Mouse (Mus musculus): ENCODE measurements at regions not wholly inside any gene's neighbourhood (a gene's known extent, or its start where the extent isn't known, plus 50 kb on each side); places are given as distances from the start of the nearest gene placed in this dataset.

DNA sequence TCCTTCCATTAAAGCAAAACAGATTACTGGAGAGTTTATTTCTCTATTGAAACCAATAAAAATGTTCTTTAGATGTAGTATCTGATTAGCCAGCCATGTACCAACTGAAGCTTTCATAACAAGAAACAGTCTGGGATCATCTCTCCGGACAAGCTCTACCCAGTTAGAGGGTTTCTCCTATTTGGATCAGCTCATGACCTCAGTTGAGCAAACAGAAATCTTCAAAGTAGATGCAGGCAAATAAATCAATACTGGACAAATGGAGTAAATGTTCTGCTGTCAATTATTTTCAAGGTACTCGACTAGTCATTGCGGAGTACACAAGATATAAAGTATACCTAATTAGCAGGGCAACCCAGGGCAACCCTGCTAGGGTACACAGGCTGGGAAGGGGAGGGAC, 67.4 kb downstream of the Avpr1a start:
- in situ Hi-C loops (cut with MboI, MseI) = no loop called here

DNA sequence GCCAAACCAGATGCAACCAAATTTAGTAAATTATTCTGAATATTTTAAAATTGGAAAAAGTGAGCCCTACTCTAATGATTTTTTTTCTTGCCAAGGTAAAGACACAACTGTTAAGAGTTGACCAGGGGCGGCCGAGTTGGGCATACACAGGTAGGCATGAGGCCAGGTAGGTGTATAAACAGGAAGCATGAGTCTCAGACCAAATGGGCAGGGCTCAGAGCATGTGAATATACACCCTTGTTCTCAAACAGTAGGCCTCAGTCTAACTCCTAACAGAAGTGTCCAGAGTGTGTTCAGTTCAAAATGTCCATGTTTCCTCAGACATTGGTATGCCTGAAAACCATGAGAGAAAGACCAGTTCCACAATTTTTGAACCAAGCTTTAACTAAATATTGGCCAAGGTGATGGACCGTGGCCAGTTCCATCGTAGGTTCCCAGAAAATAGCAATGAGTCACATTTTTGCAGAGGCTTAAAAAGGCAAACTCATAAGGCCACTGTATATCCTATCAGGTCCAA, 71.0 kb downstream of the Avpr1a start:
- in situ Hi-C loops (cut with MboI, MseI) = no loop called here

DNA sequence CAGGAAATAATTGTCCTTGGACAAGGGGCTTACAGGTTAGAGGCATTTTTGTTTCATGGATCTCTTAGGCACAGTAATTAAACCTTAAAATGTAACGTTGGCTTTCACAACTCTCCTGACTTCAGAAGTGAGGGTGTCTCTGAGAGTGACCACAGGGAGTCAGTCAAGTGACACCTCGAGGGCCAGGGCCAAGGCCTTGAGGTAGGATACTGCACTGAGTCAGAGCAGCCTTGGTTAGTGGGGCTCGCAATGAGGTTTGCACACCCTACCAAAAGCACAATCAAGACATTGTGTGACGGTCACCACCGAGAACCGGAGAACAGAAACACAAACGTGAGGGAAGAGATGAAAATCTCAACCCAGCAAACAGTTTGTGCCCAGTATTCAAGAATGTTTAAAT, 71.7 kb downstream of the Avpr1a start:
- in situ Hi-C loops (cut with MboI, MseI) = no loop called here

DNA sequence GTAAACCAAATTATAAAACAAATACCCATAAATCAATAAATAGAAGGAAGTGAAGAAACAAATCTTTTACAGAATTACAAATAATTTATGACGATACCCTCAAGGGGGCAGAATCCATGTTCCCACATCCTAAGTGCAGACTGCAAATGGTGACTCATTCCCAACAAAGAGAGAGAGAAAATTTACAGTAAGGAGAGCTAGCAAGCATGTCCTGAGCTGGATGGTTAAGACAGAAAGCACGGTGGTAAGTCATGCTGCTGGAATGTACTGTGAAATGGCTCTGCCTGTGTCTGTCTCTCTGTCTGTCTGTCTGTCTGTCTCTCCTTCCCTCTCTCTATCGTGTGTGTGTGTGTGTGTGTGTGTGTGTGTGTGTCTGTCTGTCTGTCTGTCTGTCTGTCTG, 74.3 kb downstream of the Avpr1a start:
- in situ Hi-C loops (cut with MboI, MseI) = no loop called here

DNA sequence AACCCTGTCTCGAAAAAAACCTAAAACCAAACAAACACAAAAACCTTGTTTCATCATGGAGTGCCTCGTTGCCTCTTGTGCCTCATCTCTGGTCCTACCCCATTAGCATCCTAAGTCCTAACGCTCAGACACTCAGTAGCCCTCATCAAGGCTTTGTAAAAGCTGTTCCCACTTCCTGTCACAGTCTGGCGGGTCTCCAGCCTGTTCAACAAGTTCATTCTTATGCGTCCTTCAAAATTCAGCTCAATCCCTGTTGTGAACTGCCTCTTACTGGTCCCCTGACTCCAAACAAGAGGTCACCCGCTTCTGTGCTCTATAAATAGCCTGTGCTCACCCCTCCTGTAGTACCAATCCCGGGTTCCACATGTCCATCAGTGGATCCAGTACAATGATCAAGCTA, 77.1 kb downstream of the Avpr1a start:
- in situ Hi-C loops (cut with MboI, MseI) = loop anchor here (5.0 kb wide), 2 partner anchors 58 to 423 kb away; no protein-coding TSS in a partner anchor

DNA sequence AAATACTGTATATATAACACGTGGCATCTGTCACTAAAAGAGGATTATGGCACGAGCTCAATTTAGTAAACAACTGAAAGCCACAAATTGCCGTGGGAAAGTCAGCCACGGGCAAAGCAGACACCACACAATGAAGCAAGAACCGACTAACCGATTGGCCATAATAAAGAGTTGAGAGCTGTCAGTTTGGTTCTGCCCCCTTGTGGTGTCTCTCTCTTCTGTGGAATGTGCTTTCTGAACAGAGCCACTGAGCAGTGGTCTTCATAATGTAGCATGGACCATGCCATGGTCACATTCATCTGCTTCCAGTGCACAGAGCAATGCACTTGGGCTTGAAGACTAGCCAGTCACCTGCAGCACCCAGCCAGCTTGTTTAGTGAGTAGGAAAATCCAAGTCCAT, 77.5 kb downstream of the Avpr1a start:
- in situ Hi-C loops (cut with MboI, MseI) = loop anchor here (5.0 kb wide), 2 partner anchors 59 to 424 kb away; no protein-coding TSS in a partner anchor

DNA sequence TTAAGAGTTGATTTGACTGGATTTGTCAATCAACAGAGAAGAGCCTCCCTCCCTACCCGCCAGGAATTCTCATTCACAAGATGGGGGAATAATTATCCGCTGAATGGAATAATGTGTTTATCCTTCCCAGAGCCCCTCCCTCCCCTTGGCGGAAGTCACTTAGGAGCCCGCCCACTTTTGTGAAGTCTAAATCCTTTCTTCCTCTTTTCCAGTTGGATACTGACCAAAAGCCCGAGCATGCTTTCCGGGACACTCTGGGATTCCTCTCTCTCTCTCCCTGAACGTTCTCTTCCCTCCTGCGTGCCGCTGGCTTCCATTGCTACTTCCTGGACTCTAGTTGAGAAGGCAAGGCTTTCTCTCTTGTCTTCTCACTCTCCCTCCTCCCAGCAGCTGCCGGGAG, 79.9 kb downstream of the Avpr1a start:
- in situ Hi-C loops (cut with MboI, MseI) = loop anchor here (5.0 kb wide), 2 partner anchors 61 to 426 kb away; no protein-coding TSS in a partner anchor

DNA sequence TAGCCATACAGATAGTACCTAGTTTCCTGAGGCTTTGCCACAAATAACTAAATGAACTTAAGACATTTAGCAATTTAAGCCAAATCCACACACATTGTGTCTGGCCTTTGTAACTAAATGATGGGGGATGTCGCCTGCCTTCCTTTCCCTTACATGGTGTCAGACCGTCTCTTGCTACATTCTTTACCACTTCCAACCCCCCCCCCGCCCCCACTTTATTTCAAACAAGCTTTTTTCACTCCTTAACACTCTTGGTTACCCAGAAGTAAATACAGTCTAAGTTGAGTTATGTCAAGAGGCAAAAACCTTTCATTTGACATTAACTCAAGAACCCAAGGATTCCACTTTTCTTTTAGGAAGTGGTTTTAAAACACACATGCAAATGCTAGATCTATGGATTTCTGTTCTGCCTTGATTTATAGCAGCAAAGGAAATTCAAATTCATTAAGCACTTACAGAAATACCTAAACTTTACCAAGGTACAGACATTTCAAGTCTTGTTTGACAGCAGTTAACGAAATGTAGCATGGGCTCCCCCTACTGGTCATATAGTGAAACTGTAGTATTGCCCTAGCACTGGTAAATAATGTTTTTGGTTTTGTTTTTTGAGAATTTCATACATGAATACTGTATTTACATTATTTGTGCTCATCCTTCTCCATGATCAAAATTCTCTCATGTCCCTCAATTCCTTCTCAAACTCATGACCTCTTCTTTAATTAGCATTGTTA, 80.8 kb downstream of the Avpr1a start:
- in situ Hi-C loops (cut with MboI, MseI) = loop anchor here (5.0 kb wide), 2 partner anchors 62 to 427 kb away; no protein-coding TSS in a partner anchor

DNA sequence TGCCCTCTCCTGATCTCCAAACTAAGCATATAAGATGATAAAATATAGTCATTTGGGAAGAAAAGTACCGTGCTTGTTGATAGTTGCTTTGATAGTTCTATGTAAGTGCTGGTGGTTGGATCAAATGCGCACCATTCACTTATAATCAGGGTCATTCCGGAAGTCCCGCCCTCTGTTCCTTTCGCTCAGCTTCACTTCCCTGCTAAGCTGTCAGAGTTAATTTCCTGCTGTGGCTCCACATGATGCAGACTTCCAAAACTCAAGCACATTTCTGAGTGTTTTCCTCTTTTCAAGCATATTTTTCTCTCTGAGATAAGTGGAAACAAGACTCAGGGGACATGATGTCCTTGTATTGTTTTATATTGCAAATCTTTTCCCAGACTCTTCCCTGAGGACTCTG, 86.4 kb downstream of the Avpr1a start:
- in situ Hi-C loops (cut with MboI, MseI) = no loop called here

DNA sequence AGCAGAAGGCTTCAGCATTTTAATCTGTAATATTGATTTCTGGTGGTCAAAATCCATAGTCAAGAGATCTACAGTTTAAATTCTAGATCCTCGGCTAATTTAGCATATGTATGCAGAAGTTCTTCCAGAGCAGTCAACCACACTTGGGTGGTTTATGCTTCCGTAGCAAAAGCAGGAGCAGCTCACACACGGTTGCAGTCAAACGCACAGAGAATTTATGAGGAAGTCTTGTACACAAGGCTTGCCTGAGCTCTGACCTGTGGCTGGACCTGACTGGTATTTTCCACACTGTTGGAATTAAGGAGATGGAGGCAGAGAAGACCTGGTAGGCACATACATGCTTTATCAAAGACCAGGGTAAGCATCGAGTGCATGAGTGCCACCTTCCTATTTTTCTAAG, 86.8 kb downstream of the Avpr1a start:
- in situ Hi-C loops (cut with MboI, MseI) = no loop called here

DNA sequence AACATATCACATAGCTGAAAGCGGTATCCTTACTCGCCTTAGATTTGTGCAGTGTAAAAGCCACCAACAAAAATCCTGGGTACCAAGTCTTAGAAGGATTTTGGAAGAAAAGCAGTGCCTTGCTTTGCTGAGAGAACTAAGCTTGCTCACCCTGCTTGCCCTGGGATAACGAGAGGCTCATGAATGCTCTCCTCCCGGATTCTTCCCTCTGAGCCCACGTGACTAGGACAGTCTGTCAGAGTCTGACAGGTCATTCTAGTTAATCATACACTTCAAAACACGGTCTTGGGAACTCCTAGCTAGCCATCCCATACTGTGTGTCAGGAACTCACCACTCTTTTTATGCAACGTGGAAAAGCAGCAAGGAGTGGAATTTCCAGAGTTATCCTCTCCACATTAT, 91.4 kb downstream of the Avpr1a start:
- in situ Hi-C loops (cut with MboI, MseI) = no loop called here

DNA sequence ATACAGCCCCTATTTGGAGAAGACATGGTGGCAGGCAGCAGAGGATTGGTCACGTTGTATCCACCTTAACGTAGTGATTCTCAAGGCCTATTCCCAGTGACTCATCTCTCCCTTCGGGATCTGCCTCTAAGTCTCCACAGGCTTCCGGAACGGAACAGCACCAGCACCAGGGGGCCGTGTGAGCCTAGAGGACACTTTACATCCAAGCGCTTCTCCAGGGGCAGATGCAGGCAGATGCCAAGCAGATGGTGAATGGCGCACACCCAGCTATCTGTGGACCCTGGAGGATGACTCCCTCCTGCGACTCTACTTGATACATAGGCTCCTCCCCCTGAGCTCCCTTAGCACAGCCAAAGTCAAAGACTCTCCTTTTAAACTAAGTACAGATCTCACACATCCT, 94.3 kb downstream of the Avpr1a start:
- in situ Hi-C loops (cut with MboI, MseI) = no loop called here

DNA sequence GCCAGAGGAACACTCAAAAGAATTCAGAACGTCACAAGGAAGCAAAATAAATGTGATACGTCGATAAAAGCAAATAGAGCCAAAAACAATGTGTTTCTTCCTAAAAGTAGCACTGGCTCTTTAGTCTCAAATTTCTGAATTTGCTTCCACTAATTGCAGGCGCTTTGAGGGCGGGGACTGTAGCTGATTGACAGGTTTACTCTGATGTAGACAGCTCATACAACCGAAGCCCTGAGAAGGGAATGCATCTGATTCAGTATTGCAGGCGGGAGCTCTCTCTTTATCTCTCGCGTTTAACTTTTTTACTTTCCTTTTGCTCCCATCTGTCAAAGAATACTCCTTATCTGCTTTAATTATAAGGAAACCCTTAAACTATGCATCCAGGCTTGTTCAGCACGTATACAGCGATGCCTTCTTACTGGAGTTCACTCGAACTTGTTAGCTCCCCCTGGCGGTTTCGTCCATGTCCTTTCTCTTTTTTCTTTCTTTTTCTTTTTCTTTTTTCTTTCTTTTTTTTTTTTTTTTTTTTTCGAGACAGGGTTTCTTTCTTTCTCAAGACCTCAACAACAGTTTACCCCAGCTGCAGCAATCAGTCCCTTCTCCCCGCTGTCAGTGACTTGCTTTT, 95.9 kb downstream of the Avpr1a start:
- in situ Hi-C loops (cut with MboI, MseI) = no loop called here

DNA sequence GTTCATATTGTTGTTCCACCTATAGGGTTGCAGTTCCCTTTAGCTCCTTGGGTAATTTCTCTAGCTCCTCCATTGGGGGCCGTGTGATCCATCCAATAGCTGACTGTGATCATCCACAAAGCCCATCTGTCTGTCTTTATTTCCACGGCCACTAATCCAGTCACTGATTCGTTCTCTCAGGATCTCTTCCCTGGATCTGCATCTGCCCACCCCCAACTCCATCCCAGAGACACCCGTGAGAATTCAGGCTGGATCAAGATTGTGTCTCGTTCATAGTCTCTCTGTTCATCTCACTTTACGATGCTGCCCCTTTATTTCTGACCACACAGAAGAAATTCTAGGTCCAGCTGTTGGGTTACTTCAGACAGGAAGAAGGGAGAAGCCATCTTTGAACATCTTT, 96.7 kb downstream of the Avpr1a start:
- in situ Hi-C loops (cut with MboI, MseI) = no loop called here

DNA sequence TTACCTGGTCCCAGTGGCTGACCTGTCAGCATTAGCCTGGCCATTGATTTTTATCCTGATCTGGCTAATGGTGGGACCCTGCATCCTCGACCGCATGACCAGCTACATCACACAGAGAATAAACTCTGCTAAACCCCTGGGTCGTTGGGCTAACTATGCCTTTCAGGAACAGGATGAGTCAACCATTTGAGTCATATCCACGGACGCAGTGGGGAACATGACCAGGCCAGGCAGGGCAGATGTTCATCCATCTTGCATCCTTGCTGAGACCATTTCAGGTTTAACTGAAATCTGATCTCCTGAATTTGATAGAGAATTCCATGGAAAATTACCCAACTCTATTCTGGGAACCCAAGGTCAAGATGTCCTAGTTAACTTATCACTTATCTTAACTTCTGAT, 103.3 kb downstream of the Avpr1a start:
- in situ Hi-C loops (cut with MboI, MseI) = loop anchor here (5.0 to 10.0 kb wide), 4 partner anchors 253 to 456 kb away; no protein-coding TSS in a partner anchor

DNA sequence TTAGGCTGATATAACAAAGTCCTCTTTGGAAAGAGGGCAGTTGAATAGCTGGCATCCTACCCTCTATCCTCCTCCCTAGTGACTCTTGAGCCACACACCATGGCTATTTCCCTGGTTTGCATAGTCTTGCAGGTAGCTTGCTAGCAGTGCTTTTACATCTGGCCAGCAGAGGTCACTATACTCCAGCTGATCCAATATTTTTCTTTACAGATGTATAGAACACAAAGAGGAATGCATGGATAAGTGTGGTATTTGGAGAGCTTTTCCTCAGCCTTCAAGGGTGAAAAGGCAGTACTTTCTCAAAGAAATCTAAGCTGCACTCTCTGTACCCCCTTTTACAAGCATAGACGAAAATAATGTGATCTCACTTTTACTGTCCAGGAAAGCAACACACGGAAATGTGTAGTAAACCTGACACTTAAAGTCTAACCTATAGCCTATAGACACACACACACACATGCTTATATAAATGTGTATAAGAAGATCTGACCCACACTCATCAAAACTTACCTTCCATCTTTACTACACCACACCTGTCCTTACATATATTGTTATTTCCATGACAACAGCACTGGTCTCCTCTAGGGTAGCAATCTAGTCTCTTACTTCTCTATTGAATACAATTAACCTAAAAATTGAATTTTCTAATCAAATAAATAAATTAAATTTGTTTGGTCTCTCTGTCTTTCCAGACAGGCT, 105.0 kb downstream of the Avpr1a start:
- in situ Hi-C loops (cut with MboI, MseI) = loop anchor here (5.0 to 10.0 kb wide), 4 partner anchors 252 to 454 kb away; no protein-coding TSS in a partner anchor

DNA sequence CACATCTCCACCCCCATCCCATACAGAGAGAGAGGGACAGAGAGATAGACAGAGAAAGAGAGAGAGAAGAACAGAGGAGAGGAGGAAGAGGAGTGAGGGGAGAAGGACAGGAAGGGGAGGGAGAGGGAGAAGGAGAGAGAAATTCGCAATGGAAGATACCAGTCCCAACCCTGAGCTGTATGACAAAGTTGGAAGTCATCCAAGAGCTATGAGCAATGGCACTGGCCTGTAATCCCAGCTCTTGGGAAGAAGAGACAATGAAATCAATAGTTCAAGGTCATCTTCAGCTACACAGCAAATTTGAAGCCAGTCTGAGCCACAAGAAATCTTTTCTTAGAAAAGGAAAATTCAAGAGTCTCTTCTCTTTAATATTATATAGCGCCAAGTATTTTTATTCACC, 105.6 kb downstream of the Avpr1a start:
- in situ Hi-C loops (cut with MboI, MseI) = loop anchor here (5.0 to 10.0 kb wide), 4 partner anchors 251 to 453 kb away; no protein-coding TSS in a partner anchor

DNA sequence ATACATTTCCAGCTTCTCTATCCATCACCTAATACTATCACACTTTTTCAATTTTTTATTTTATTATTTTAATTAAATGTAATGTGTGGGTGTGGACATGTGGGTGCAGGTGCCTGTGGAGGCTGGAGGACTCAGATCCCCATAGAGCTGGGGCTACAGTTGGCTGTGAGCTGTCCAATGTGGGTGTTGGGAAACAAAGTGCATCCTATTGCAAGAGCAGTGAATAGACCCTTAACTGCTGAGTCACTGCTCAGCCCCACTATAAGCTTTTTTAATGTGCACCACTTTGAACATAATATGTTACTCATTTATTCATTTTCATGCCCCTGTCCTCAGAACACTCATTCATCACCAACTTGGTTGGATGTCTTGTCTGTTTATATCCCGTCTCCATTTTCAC, 110.4 kb downstream of the Avpr1a start:
- in situ Hi-C loops (cut with MboI, MseI) = loop anchor here (10.0 kb wide), 2 partner anchors 246 to 386 kb away; no protein-coding TSS in a partner anchor

DNA sequence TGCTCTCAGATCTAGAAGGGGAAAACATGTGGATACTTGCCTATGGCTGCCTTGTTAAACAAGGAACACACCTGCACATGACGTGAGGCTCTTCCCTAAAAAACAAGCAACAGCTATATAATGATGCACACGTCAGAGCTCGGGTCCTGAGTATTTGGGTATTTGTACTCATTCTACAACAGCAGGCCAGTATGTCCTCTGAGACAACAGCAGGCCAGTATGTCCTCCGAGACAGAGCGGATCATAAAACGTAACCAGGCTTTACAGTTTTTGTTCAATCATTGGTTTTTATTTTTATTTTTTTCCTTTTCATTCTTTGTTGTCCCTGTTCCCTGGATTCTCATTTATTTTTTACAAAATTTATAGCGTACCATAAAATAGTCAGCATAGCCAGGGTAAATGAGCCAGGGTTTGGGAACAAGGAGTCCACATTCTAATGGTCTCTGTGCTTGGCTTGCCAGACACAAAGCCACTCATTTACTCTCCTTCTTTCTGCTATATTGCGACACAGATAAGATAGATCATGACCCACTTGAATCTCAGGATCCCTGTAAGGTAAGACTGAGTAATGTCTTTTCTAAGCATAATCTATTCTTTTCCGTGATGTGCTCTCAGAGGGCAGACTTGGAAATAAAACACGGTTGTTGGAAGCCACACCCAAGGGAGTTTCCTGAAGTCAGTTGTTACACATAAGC, 111.8 kb downstream of the Avpr1a start:
- in situ Hi-C loops (cut with MboI, MseI) = no loop called here

DNA sequence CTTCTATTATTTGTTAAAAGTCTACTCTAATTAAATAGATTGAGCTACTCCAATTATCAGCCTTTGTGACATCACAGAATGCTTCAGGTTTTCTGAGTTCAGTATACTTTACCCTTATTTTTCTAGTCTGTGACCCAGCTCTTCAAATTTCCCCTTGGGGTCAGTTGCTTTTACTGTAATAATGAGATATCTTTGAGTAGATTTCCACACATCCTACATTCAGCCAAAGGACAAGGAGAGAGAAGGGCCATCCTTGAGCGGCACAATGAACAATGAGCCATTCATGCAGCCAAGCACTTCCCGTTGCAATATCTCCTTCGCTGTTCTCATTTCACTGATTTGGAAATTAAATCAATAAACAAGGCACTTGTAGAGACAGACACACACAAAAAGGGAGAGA, 113.6 kb downstream of the Avpr1a start:
- in situ Hi-C loops (cut with MboI, MseI) = no loop called here

DNA sequence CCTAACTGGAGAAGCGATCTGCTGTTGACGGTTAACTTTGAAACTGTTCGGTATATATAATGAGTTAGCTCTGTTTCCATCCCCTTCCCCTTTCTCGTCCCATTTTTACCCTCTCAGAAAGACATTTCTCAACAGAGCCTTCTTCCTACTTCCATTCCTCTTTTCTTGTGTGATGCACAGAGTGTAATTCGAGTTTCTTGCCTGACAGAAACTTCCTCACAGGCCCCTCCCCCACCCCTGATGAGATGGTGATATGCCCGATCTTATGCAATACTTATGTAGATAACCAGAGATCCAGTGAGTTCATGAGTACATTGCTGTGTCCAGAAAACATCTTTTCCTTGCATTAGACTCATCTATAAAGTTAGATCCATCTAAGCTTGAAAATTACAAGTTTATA, 114.2 kb downstream of the Avpr1a start:
- in situ Hi-C loops (cut with MboI, MseI) = no loop called here

DNA sequence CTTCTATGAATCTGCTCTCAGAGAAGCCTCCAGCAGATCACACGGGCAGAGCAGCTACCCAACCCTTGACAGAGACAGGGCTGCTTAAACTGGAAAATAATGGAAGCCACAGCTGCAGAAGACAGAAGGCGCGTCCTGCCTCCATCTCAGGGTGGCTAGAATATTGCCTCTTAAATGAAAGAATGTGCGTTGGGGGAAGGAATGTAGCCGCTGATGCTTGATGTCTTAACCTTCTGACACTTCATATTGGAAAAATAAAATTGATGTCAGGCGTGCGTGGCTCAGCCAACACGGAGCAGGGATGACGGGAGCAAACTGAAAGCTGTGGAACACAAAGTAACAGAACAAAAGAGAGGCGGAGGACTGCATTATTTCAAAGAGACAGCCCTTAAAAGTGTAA, 114.6 kb upstream of the Ppm1h start:
- in situ Hi-C loops (cut with MboI, MseI) = no loop called here

Data from T-helper 1 cell (primary cell).